Comparison of ENCODE assay signal across 9 mouse cellular contexts in genomic region chr19:6342276-6342933, GRCm38 (mm10). TPM values are rescaled to one million over a fixed set of nuclear protein-coding genes. Genes with fewer than 3 reads are reported as not detected.
DNase-seq lines count a peak whose midpoint lies in the region; ATAC-seq lines count a peak whose summit lies in the region.
"Had no signal": no experiment of that assay in that cellular context is flagged by ENCODE, and none has a peak within 500 bp of the region (broad histone marks: within the 10 kb centered on the region; RNA-seq: fewer than 3 reads in every experiment).

No protein-coding gene starts in this region.

- H3K27me3 ChIP-seq in hindbrain, embryonic 10.5 days (ENCODE audit: insufficient read depth, poor library complexity, severe bottlenecking) = peaks cover 5% of the 10 kb centered on the region; the same call in 1 of the 2 replicates
- H3K27me3 ChIP-seq in hindbrain, embryonic 11.5 days (ENCODE audit: control insufficient read depth, insufficient read depth, low read length) = no peaks in the 10 kb centered on the region
- no peaks in the 10 kb centered on the region for H3K27me3 ChIP-seq in embryonic facial prominence, embryonic 10.5 days (replicated peaks; ENCODE audit: low read depth, poor library complexity, severe bottlenecking)
- no peaks in the 10 kb centered on the region for H3K27me3 ChIP-seq in limb, embryonic 13.5 days
- H3K27me3 ChIP-seq in neural tube, embryonic 12.5 days (replicated peaks) = no peaks in the 10 kb centered on the region
- H3K27me3 ChIP-seq: midbrain, embryonic 12.5 days had no signal

- no peak overlapping the region for H3K27ac ChIP-seq in hindbrain, embryonic 10.5 days
- no peak overlapping the region for H3K27ac ChIP-seq in hindbrain, embryonic 11.5 days (ENCODE audit: low read depth, low read length)
- no peak overlapping the region; the same call in 1 of the 2 replicates for H3K27ac ChIP-seq in embryonic facial prominence, embryonic 10.5 days (replicated peaks)
- H3K27ac ChIP-seq in limb, embryonic 13.5 days = no peak overlapping the region
- H3K27ac ChIP-seq in neural tube, embryonic 12.5 days = no peak overlapping the region
- H3K27ac ChIP-seq: midbrain, embryonic 12.5 days had no signal

- DNase-seq in hindbrain, embryonic 10.5 days (ENCODE audit: low spot score) = no peak
- DNase-seq in hindbrain, embryonic 11.5 days (ENCODE audit: low spot score) = no peak
- DNase-seq in embryonic facial prominence, embryonic 10.5 days (ENCODE audit: low spot score) = no peak
- DNase-seq in urinary bladder, adult 18-20 months (ENCODE audit: low spot score in 2 of 2) = no peak
- DNase-seq in retina, embryonic 14.5 days (ENCODE audit: low spot score) = no peak
- no peak for DNase-seq in frontal cortex, postnatal 25 days (ENCODE audit: low spot score in 2 of 2)

- no peak overlapping the region for H3K4me2 ChIP-seq in hindbrain, embryonic 11.5 days (replicated peaks; ENCODE audit: low read depth, low read length)
- H3K4me2 ChIP-seq in limb, embryonic 13.5 days (replicated peaks) = peak overlapping the region; percentile 88
- H3K4me2 ChIP-seq in neural tube, embryonic 12.5 days (replicated peaks) = peak overlapping the region; percentile 20; the same call in 1 of the 2 replicates

- WGBS in hindbrain, embryonic 10.5 days = 83% methylated on average over 5 of the region's 5 CpGs
- WGBS in hindbrain, embryonic 11.5 days = 80% methylated on average over 5 of the region's 5 CpGs
- 76% methylated on average over 5 of the region's 5 CpGs for WGBS in embryonic facial prominence, embryonic 10.5 days
- WGBS in limb, embryonic 13.5 days = 76% methylated on average over 5 of the region's 5 CpGs
- 80% methylated on average over 5 of the region's 5 CpGs for WGBS in neural tube, embryonic 12.5 days

- no peaks in the 10 kb centered on the region for H3K9me3 ChIP-seq in hindbrain, embryonic 10.5 days
- no peaks in the 10 kb centered on the region for H3K9me3 ChIP-seq in hindbrain, embryonic 11.5 days (ENCODE audit: control insufficient read depth, low read length)
- no peaks in the 10 kb centered on the region for H3K9me3 ChIP-seq in embryonic facial prominence, embryonic 10.5 days
- H3K9me3 ChIP-seq in limb, embryonic 13.5 days = no peaks in the 10 kb centered on the region
- no peaks in the 10 kb centered on the region for H3K9me3 ChIP-seq in neural tube, embryonic 12.5 days
- H3K9me3 ChIP-seq: midbrain, embryonic 12.5 days had no signal

- no peak overlapping the region for H3K9ac ChIP-seq in hindbrain, embryonic 11.5 days (ENCODE audit: low read depth, low read length)
- H3K9ac ChIP-seq in limb, embryonic 13.5 days = no peak overlapping the region
- no peak overlapping the region for H3K9ac ChIP-seq in neural tube, embryonic 12.5 days

- peaks cover 47% of the 10 kb centered on the region for H3K4me1 ChIP-seq in hindbrain, embryonic 10.5 days (replicated peaks)
- H3K4me1 ChIP-seq in hindbrain, embryonic 11.5 days (replicated peaks; ENCODE audit: control insufficient read depth, insufficient read depth, low read length) = peaks cover 2% of the 10 kb centered on the region; the same call in 1 of the 2 replicates
- peaks cover 51% of the 10 kb centered on the region for H3K4me1 ChIP-seq in embryonic facial prominence, embryonic 10.5 days
- peaks cover 17% of the 10 kb centered on the region; the same call in 1 of the 2 replicates for H3K4me1 ChIP-seq in limb, embryonic 13.5 days
- H3K4me1 ChIP-seq in neural tube, embryonic 12.5 days = peaks cover 15% of the 10 kb centered on the region

- H3K4me3 ChIP-seq in hindbrain, embryonic 10.5 days = peak overlapping the region; percentile 76
- no peak overlapping the region for H3K4me3 ChIP-seq in hindbrain, embryonic 11.5 days (ENCODE audit: low read depth, low read length)
- H3K4me3 ChIP-seq in embryonic facial prominence, embryonic 10.5 days = peak overlapping the region; percentile 79
- peak overlapping the region; percentile 71 for H3K4me3 ChIP-seq in limb, embryonic 13.5 days
- H3K4me3 ChIP-seq in neural tube, embryonic 12.5 days = no peak overlapping the region

- no peak for ATAC-seq in hindbrain, embryonic 11.5 days (ENCODE audit: low FRiP score)
- ATAC-seq in limb, embryonic 13.5 days (ENCODE audit: low FRiP score, low read depth) = no peak
- no peak for ATAC-seq in neural tube, embryonic 12.5 days (ENCODE audit: low FRiP score, low read depth)

- H3K36me3 ChIP-seq in hindbrain, embryonic 10.5 days = peaks cover 87% of the 10 kb centered on the region
- peaks cover 8% of the 10 kb centered on the region; the same call in 1 of the 2 replicates for H3K36me3 ChIP-seq in hindbrain, embryonic 11.5 days (ENCODE audit: control insufficient read depth, insufficient read depth, low read length)
- peaks cover 82% of the 10 kb centered on the region for H3K36me3 ChIP-seq in embryonic facial prominence, embryonic 10.5 days (replicated peaks)
- H3K36me3 ChIP-seq in limb, embryonic 13.5 days = peaks cover 79% of the 10 kb centered on the region
- H3K36me3 ChIP-seq in neural tube, embryonic 12.5 days = peaks cover 77% of the 10 kb centered on the region

RNA-seq across cellular contexts. Expression of gene Map4k2, which starts 1.5 kb away (rescaled TPM):
- 13.1 and 14.7 TPM in 2 replicates for polyA plus RNA-seq in hindbrain, embryonic 10.5 days (2016; fragmentation: Nextera tagmentation; extraction: Ambion mirVana)
- 6.7 and 8.5 TPM in 2 replicates for polyA plus RNA-seq in hindbrain, embryonic 11.5 days (2014; fragmentation: Nextera tagmentation; extraction: Ambion mirVana)
- 11.0 and 14.0 TPM in 2 replicates for polyA plus RNA-seq in embryonic facial prominence, embryonic 10.5 days (2016; fragmentation: Nextera tagmentation; extraction: Ambion mirVana)
- 11.8 and 15.5 TPM in 2 replicates for polyA plus RNA-seq in limb, embryonic 13.5 days (2015; fragmentation: Nextera tagmentation; extraction: Ambion mirVana)
- 16.0 and 18.4 TPM in 2 replicates for polyA plus RNA-seq in neural tube, embryonic 12.5 days (2016; fragmentation: Nextera tagmentation; extraction: Ambion mirVana)

RNA-seq across cellular contexts. Expression of gene Men1, which starts 7.6 kb away (rescaled TPM):
- polyA plus RNA-seq in hindbrain, embryonic 10.5 days (2016; fragmentation: Nextera tagmentation; extraction: Ambion mirVana) = 125 and 129 TPM in 2 replicates
- polyA plus RNA-seq in hindbrain, embryonic 11.5 days (2014; fragmentation: Nextera tagmentation; extraction: Ambion mirVana) = 43.0 and 51.3 TPM in 2 replicates
- polyA plus RNA-seq in embryonic facial prominence, embryonic 10.5 days (2016; fragmentation: Nextera tagmentation; extraction: Ambion mirVana) = 122 and 130 TPM in 2 replicates
- polyA plus RNA-seq in limb, embryonic 13.5 days (2015; fragmentation: Nextera tagmentation; extraction: Ambion mirVana) = 88.7 and 97.6 TPM in 2 replicates
- polyA plus RNA-seq in neural tube, embryonic 12.5 days (2016; fragmentation: Nextera tagmentation; extraction: Ambion mirVana) = 93.3 and 93.5 TPM in 2 replicates

RNA-seq across cellular contexts. Expression of gene Sf1, which starts 21.1 kb away (rescaled TPM):
- 198 and 221 TPM in 2 replicates for polyA plus RNA-seq in hindbrain, embryonic 10.5 days (2016; fragmentation: Nextera tagmentation; extraction: Ambion mirVana)
- polyA plus RNA-seq in hindbrain, embryonic 11.5 days (2014; fragmentation: Nextera tagmentation; extraction: Ambion mirVana) = 156 and 178 TPM in 2 replicates
- 185 and 205 TPM in 2 replicates for polyA plus RNA-seq in embryonic facial prominence, embryonic 10.5 days (2016; fragmentation: Nextera tagmentation; extraction: Ambion mirVana)
- 130 and 148 TPM in 2 replicates for polyA plus RNA-seq in limb, embryonic 13.5 days (2015; fragmentation: Nextera tagmentation; extraction: Ambion mirVana)
- polyA plus RNA-seq in neural tube, embryonic 12.5 days (2016; fragmentation: Nextera tagmentation; extraction: Ambion mirVana) = 171 TPM in 2 replicates

RNA-seq across cellular contexts. Expression of gene Cdc42bpg, which starts 36.1 kb away (rescaled TPM):
- polyA plus RNA-seq in hindbrain, embryonic 10.5 days (2016; fragmentation: Nextera tagmentation; extraction: Ambion mirVana) = 0.29 and 0.37 TPM in 2 replicates
- polyA plus RNA-seq in hindbrain, embryonic 11.5 days (2014; fragmentation: Nextera tagmentation; extraction: Ambion mirVana) = 0.50 and 0.82 TPM in 2 replicates
- polyA plus RNA-seq in embryonic facial prominence, embryonic 10.5 days (2016; fragmentation: Nextera tagmentation; extraction: Ambion mirVana) = 0.12 and 0.39 TPM in 2 replicates
- polyA plus RNA-seq in limb, embryonic 13.5 days (2015; fragmentation: Nextera tagmentation; extraction: Ambion mirVana) = 0.52 and 0.70 TPM in 2 replicates
- polyA plus RNA-seq in neural tube, embryonic 12.5 days (2016; fragmentation: Nextera tagmentation; extraction: Ambion mirVana) = 0.27 and 0.60 TPM in 2 replicates

RNA-seq across cellular contexts. Expression of gene Pygm, which starts 41.8 kb away (rescaled TPM):
- polyA plus RNA-seq in hindbrain, embryonic 10.5 days (2016; fragmentation: Nextera tagmentation; extraction: Ambion mirVana) = 1.3 and 1.9 TPM in 2 replicates
- polyA plus RNA-seq in hindbrain, embryonic 11.5 days (2014; fragmentation: Nextera tagmentation; extraction: Ambion mirVana) = 1.6 and 2.1 TPM in 2 replicates
- 1.1 and 2.2 TPM in 2 replicates for polyA plus RNA-seq in embryonic facial prominence, embryonic 10.5 days (2016; fragmentation: Nextera tagmentation; extraction: Ambion mirVana)
- polyA plus RNA-seq in limb, embryonic 13.5 days (2015; fragmentation: Nextera tagmentation; extraction: Ambion mirVana) = 13.2 and 14.4 TPM in 2 replicates
- polyA plus RNA-seq in neural tube, embryonic 12.5 days (2016; fragmentation: Nextera tagmentation; extraction: Ambion mirVana) = 4.7 and 5.5 TPM in 2 replicates

Comparison
In these comparisons a context has a peak if more than half of its experiments do, and no peak if none do; other contexts are left out.
1. H3K4me3 ChIP-seq: peak in hindbrain, embryonic 10.5 days (single experiment), embryonic facial prominence, embryonic 10.5 days (single experiment) and limb, embryonic 13.5 days (single experiment); none in hindbrain, embryonic 11.5 days (single experiment) and neural tube, embryonic 12.5 days (single experiment).